ENCODE assay signal across 21 mouse cellular contexts in genomic region chr14:121960531-121960930, GRCm38 (mm10). TPM values are rescaled to one million over a fixed set of nuclear protein-coding genes. Genes with fewer than 3 reads are reported as not detected.
DNase-seq lines count a peak whose midpoint lies in the region; ATAC-seq and TF ChIP-seq lines count a peak whose summit lies in the region.
"Had no signal": no experiment of that assay in that cellular context is flagged by ENCODE, and none has a peak within 500 bp of the region (broad histone marks: within the 10 kb centered on the region; RNA-seq: fewer than 3 reads in every experiment).

No protein-coding gene starts in this region.

- no peak for ATAC-seq in CD4-positive, CD25-positive, alpha-beta regulatory T cell, adult 4 months
- ATAC-seq: forebrain, embryonic 13.5 days; forebrain, postnatal 0 days; hindbrain, embryonic 16.5 days; intestine, embryonic 16.5 days had no signal

- H3K4me1 ChIP-seq in spleen, adult 2 months (ENCODE audit: control insufficient read depth, insufficient read depth, insufficient read length) = peaks cover 39% of the 10 kb centered on the region
- H3K4me1 ChIP-seq: hindbrain, embryonic 12.5 days had no signal

- H3K36me3 ChIP-seq in spleen, adult 2 months (ENCODE audit: control insufficient read depth, insufficient read depth, low read length) = peaks cover 9% of the 10 kb centered on the region; the same call in 1 of the 2 replicates
- no peaks in the 10 kb centered on the region for H3K36me3 ChIP-seq in macrophage (ENCODE audit: inconsistent target)
- H3K36me3 ChIP-seq: embryonic facial prominence, embryonic 10.5 days; heart, embryonic 10.5 days; heart, embryonic 15.5 days; hindbrain, embryonic 12.5 days had no signal

- H3K27ac ChIP-seq in spleen, adult 2 months (ENCODE audit: insufficient read depth, low read length) = peak overlapping the region; percentile 94
- peak overlapping the region; percentile 80 for H3K27ac ChIP-seq in macrophage
- H3K27ac ChIP-seq: embryonic facial prominence, embryonic 10.5 days; forebrain, embryonic 13.5 days; hindbrain, embryonic 12.5 days had no signal

- H3K27me3 ChIP-seq in spleen, adult 2 months (ENCODE audit: control insufficient read depth, insufficient read depth, low read length) = no peaks in the 10 kb centered on the region
- H3K27me3 ChIP-seq: forebrain, embryonic 13.5 days; heart, embryonic 15.5 days; hindbrain, embryonic 12.5 days had no signal

- no peak for TF ChIP-seq POLR2A in spleen, adult 2 months (IDR thresholded peaks at IDR 0.05; ENCODE audit: low read depth, low read length)

- H3K4me3 ChIP-seq in spleen, adult 2 months (ENCODE audit: extremely low read depth, insufficient read depth, insufficient read length) = no peak overlapping the region
- H3K4me3 ChIP-seq in macrophage (ENCODE audit: inconsistent target) = no peak overlapping the region
- H3K4me3 ChIP-seq: embryonic facial prominence, embryonic 10.5 days; forebrain, embryonic 13.5 days; heart, embryonic 10.5 days; hindbrain, embryonic 12.5 days had no signal

- peaks cover 100% of the 10 kb centered on the region for H3K79me2 ChIP-seq in macrophage (ENCODE audit: inconsistent target)

- peak; percentile 51 for DNase-seq in CD4-positive, CD25-positive, alpha-beta regulatory T cell, adult 2 months (ENCODE audit: low read depth, low spot score)
- DNase-seq in spleen, adult 2 months (ENCODE audit: low read depth in 1 of 2, low spot score in 2 of 2) = no peak
- DNase-seq in spleen, postnatal 14 days (ENCODE audit: low spot score in 2 of 2) = no peak
- no peak for DNase-seq in lung, postnatal 25 days (ENCODE audit: low spot score)
- DNase-seq in lung, postnatal 36 days = no peak
- DNase-seq: adrenal gland, postnatal 14 days; cerebellum, adult 18-20 months; forebrain, postnatal 0 days; gastrocnemius, postnatal 36 days; kidney, adult 2 months had no signal

- TF ChIP-seq CTCF in spleen, adult 2 months (IDR thresholded peaks at IDR 0.05; ENCODE audit: extremely low read depth, insufficient read depth, insufficient read length, insufficient replicate concordance) = no peak

- 9% methylated on average over 2 of the region's 2 CpGs for WGBS in spleen, adult 2 months
- WGBS in macrophage (ENCODE audit: missing documents) = 23% methylated on average over 2 of the region's 2 CpGs

RNA-seq across cellular contexts. Expression of gene Gpr183, which starts 4.5 kb away (rescaled TPM):
- polyA plus RNA-seq in CD4-positive, CD25-positive, alpha-beta regulatory T cell, adult 4 months (2017; shearing (Covaris generic)) = 100 to 1,000 TPM; 102 to 104 TPM
- polyA plus RNA-seq in spleen, adult 2 months (2012; rRNA removed) = 19.3 and 21.5 TPM in 2 replicates
- 1 to 10 TPM in 13 of 26 experiments, under 1 TPM in 10, not detected in 3; 0.39 to 6.8 (median 1.9) TPM for total RNA-seq in macrophage (2018; cell fraction: chromatin; rRNA removed)
- 10 to 100 TPM in 1 of 26 experiments, 1 to 10 TPM in 19, under 1 TPM in 6; 0.40 to 10.8 (median 3.0) TPM for total RNA-seq in macrophage (2018; cell fraction: cytosol; rRNA removed)
- 10 to 100 TPM in 1 of 26 experiments, 1 to 10 TPM in 19, under 1 TPM in 6; 0.17 to 27.4 (median 2.0) TPM for total RNA-seq in macrophage (2018; cell fraction: nucleus; rRNA removed)
- 2.6 to 26.1 TPM (median 8.0 TPM) in 3 replicates for polyA plus RNA-seq in macrophage (2018)

RNA-seq across cellular contexts. Expression of gene Gpr18, which starts 45.0 kb away (rescaled TPM):
- polyA plus RNA-seq in CD4-positive, CD25-positive, alpha-beta regulatory T cell, adult 4 months (2017; shearing (Covaris generic)) = 10 to 100 TPM; 92.7 to 95.9 TPM
- 91.9 and 111 TPM in 2 replicates for polyA plus RNA-seq in spleen, adult 2 months (2012; rRNA removed)
- total RNA-seq in macrophage (2018; cell fraction: chromatin; rRNA removed) = 1 to 10 TPM in 6 of 26 experiments, under 1 TPM in 8, not detected in 12; 0.33 to 5.1 (median 0.94) TPM
- 10 to 100 TPM in 1 of 26 experiments, 1 to 10 TPM in 14, under 1 TPM in 11; 0.12 to 14.1 (median 2.8) TPM for total RNA-seq in macrophage (2018; cell fraction: cytosol; rRNA removed)
- 10 to 100 TPM in 1 of 26 experiments, 1 to 10 TPM in 14, under 1 TPM in 1, not detected in 10; 0.44 to 13.9 (median 3.5) TPM for total RNA-seq in macrophage (2018; cell fraction: nucleus; rRNA removed)
- polyA plus RNA-seq in macrophage (2018) = 0.20 to 0.28 TPM (median 0.22 TPM) in 3 replicates
- total RNA-seq: forebrain, postnatal 0 days; gastrocnemius, adult 18-20 months; gastrocnemius, postnatal 36 days had no signal
- polyA plus RNA-seq: forebrain, postnatal 0 days; G1E; hindbrain, embryonic 12.5 days had no signal

Comparison
In these comparisons a context has a peak if more than half of its experiments do, and no peak if none do; other contexts are left out.
1. RNA of gene Gpr18, which starts 45.0 kb away (polyA plus RNA-seq): 92.7 to 95.9 TPM in CD4-positive, CD25-positive, alpha-beta regulatory T cell, adult 4 months and 91.9 to 111 TPM in spleen, adult 2 months; 0.20 to 0.28 TPM in macrophage; every median in the first group is over 10 times any median in the second.